Comparison of ENCODE assay signal across 11 mouse cellular contexts in the genomic region with DNA sequence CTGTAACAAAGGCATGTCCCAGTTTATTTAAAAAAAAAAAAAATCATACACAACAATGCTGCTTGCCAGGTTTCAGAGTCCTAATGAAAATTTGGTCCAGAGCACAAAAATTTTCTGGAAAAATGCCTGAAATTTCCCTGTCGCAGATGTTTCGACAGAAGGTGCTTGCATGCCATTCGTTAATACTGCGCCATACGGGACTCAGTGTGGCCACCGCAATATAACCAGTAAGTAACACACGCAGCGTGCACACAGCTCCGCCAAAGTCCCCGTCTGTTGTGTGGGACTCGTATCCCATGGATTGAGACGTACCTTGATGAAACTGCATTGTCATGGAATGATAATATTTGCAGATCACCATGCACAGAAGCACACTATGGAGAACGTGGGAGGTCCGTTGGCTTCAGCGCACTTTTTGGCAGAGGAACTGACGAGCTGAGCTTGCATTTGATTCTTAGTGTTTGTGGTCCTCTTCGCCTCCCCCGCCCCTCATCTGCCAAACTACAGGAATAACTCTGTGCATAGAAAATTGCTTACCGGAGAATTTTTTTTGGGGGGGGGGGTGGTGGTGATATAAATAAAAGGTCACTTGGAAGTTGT.
A peak's percentile ranks its signal among the peaks of the same experiment; 100 is the strongest.
DNase-seq lines count a peak whose midpoint lies in the region; ATAC-seq lines count a peak whose summit lies in the region.
"Had no signal": no experiment of that assay in that cellular context is flagged by ENCODE, and none has a peak within 500 bp of the region (broad histone marks: within the 10 kb centered on the region; RNA-seq: fewer than 3 reads in every experiment).

No protein-coding gene starts in this region.

- H3K4me2 ChIP-seq in hindbrain, embryonic 13.5 days: no peak overlapping the region
- H3K4me2 ChIP-seq: heart, embryonic 15.5 days had no signal

- ATAC-seq in hindbrain, embryonic 13.5 days (ENCODE audit: low FRiP score): peak; percentile 49; the same call in 1 of the 2 replicates
- ATAC-seq in megakaryocyte, adult 5-6 weeks (ENCODE audit: poor library complexity, severe bottlenecking): no peak
- ATAC-seq: activated CD4-positive, CD25-positive, alpha-beta regulatory T cell, adult 4 months had no signal

- 81% methylated on average over 19 of the region's 19 CpGs for WGBS in hindbrain, embryonic 13.5 days
- 94% methylated on average over 19 of the region's 19 CpGs for WGBS in hindbrain, embryonic 10.5 days

- no peaks in the 10 kb centered on the region for H3K27me3 ChIP-seq in hindbrain, embryonic 13.5 days
- H3K27me3 ChIP-seq in hindbrain, embryonic 10.5 days (ENCODE audit: insufficient read depth, poor library complexity, severe bottlenecking): no peaks in the 10 kb centered on the region
- H3K27me3 ChIP-seq: heart, embryonic 15.5 days had no signal

- no peak overlapping the region for H3K9ac ChIP-seq in hindbrain, embryonic 13.5 days
- H3K9ac ChIP-seq: heart, embryonic 15.5 days had no signal

- H3K4me3 ChIP-seq in hindbrain, embryonic 13.5 days: no peak overlapping the region
- no peak overlapping the region for H3K4me3 ChIP-seq in hindbrain, embryonic 10.5 days
- H3K4me3 ChIP-seq: heart, embryonic 15.5 days had no signal

- DNase-seq in hindbrain, embryonic 10.5 days (ENCODE audit: low spot score): no peak
- peak; percentile 54 for DNase-seq in brain, embryonic 18.5 days (ENCODE audit: low read depth, low spot score)
- DNase-seq in frontal cortex, postnatal 36 days (ENCODE audit: low spot score in 2 of 2): peak; percentile 26 to 36
- DNase-seq in left cerebral cortex, postnatal 4 days: peak; percentile 86
- DNase-seq in gastrocnemius, postnatal 14 days: no peak
- no peak for DNase-seq in embryo, embryonic 9.5 days (ENCODE audit: extremely low spot score)

- no peaks in the 10 kb centered on the region for H3K36me3 ChIP-seq in hindbrain, embryonic 13.5 days
- H3K36me3 ChIP-seq in hindbrain, embryonic 10.5 days: no peaks in the 10 kb centered on the region
- H3K36me3 ChIP-seq: heart, embryonic 15.5 days had no signal

- intact Hi-C loops in left cerebral cortex, postnatal 4 days (cut with DNase I): no loop called here
- intact Hi-C loops in gastrocnemius, postnatal 14 days (cut with DNase I; ENCODE audit: low total_unique reads): no loop called here

- no peaks in the 10 kb centered on the region for H3K9me3 ChIP-seq in hindbrain, embryonic 13.5 days
- no peaks in the 10 kb centered on the region for H3K9me3 ChIP-seq in hindbrain, embryonic 10.5 days
- H3K9me3 ChIP-seq: heart, embryonic 15.5 days had no signal

- H3K4me1 ChIP-seq in hindbrain, embryonic 13.5 days (replicated peaks): peaks cover 13% of the 10 kb centered on the region
- H3K4me1 ChIP-seq in hindbrain, embryonic 10.5 days (replicated peaks): 0 out of 2 replicates have a peak, but pooled peaks cover 3% of the 10 kb centered on the region
- H3K4me1 ChIP-seq: heart, embryonic 15.5 days had no signal

- H3K27ac ChIP-seq in hindbrain, embryonic 13.5 days: no peak overlapping the region
- no peak overlapping the region for H3K27ac ChIP-seq in hindbrain, embryonic 10.5 days
- H3K27ac ChIP-seq: heart, embryonic 15.5 days; kidney, postnatal 0 days had no signal

Comparison
In these comparisons a context has a peak if more than half of its experiments do, and no peak if none do; other contexts are left out.
1. DNase-seq: peak in brain, embryonic 18.5 days (single experiment), frontal cortex, postnatal 36 days (2 of 2) and left cerebral cortex, postnatal 4 days (single experiment); none in hindbrain, embryonic 10.5 days (single experiment), gastrocnemius, postnatal 14 days (single experiment) and embryo, embryonic 9.5 days (single experiment).